Mouse (Mus musculus) ovary, postnatal 14 days (tissue): Measurements from ENCODE around the gene Gria1.
A peak's percentile ranks its signal among the peaks of the same experiment; 100 is the strongest.

ENCODE experiments used
- DNase-seq: peaks from one replicate; pipeline ENCODE4 v3.0.0; 2022; ENCODE audit warnings: low spot score

Gene Gria1

DNA sequence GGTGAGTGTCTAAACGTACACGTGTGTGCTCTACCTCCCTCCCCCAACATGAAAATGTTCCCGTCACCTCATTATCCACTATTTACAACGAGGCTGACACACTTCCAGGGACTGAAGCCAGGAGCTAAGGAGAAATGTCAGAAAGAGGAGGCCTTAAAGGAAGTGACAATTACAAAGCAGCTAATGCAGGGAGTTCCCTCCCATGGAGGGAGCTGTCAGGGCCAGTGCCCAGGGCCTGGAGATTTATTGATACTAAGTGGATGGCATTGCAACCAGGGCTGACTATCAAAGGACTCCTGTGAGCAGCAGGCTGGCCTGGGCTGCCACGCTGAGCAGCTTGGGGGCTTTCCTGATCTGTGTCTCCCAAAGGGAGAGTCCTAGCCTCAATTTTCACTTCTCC is 163.0 kb downstream of the Gria1 start:
- no peak for DNase-seq

DNA sequence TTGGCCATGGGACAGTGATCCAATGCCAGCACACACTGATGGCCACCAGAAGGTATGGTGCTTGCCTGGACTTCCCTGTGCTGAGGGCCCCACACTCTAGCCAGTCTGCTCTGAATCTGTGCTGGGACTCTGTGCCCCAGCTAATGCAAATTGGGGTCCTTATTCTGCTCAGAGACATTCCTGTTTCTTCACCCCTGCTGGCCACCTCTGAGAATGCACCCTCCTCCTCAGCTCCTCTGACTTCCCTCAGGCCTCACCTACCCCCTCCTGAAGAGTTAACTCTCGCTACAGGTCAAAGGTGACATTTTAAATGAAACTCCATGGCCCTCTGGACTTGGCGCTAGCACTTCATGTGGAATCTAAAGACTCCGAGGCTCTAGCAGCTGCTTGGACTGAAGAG is 165.4 kb downstream of the Gria1 start:
- no peak for DNase-seq

DNA sequence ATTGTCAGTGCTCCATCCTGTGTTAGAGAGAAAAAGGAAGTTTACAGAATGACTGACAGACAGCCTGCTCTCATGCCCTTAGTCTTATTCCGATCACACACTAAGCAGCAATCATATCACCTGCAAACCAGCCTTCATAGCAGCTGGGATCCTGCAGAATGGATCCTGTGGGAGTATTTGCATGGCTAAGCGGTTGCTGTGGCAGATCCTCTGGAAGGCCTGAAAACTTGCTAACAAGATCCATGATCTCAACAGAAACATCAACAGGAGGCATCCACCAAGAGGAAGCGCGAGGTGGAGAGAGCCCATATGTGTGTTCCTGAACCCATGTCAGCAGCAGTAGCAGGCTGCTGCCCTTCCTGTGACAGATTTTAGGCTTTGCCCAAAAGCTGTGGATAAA is 173.0 kb downstream of the Gria1 start:
- no peak for DNase-seq

DNA sequence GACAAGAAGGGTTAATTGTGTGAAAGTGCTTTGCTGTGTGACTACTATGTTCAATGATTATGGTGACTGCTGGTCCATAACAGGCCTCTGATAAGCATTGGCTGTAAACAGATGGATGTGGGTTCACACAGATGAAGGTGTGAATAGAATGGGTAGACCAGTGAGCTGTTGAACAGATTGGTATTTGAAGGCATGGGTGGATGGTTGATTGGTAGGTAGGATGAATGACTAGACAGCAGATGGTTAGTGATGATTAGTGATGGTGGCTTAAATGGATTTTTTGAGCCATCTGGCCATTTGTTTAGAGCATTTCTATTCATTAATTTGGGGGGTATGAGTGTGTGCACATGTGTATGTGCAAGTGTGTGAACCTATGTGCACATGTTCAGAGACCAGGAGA is 173.9 kb downstream of the Gria1 start:
- DNase-seq = no peak

DNA sequence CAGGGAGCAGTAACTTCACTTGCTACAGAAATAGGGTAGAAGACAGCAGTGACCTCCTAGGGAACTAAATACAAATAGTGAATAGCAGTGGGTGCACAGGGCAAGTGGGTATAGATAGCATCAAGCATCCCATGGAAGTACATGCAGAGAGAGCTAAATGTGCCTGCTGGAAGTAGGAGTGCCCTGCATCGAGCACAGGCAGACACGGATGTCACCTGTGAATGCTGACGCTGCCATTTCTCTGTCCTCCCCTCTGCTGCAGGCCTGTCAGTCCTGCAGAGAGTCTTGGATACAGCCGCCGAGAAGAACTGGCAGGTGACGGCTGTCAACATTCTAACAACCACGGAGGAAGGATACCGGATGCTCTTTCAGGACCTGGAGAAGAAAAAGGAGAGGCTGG is 178.2 kb downstream of the Gria1 start:
- DNase-seq = no peak

DNA sequence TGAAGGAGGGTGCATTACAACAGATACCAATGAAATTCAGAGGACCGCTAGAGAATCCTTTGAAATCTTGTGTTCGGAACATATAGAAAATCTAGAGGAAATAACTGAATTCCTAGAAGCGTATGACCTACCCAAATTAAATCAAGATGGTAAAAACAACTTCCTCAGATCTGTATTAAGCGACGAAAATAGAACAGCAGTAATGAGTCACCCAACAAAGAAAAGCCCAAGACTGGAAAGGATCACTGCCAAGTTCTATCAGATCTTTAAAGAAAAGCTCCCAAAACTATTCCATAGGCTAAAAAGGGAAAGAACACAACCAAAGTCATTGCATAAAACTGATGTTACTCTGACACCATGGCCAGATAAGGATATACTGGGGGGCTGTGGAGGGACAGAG is 183.6 kb downstream of the Gria1 start:
- DNase-seq = no peak

DNA sequence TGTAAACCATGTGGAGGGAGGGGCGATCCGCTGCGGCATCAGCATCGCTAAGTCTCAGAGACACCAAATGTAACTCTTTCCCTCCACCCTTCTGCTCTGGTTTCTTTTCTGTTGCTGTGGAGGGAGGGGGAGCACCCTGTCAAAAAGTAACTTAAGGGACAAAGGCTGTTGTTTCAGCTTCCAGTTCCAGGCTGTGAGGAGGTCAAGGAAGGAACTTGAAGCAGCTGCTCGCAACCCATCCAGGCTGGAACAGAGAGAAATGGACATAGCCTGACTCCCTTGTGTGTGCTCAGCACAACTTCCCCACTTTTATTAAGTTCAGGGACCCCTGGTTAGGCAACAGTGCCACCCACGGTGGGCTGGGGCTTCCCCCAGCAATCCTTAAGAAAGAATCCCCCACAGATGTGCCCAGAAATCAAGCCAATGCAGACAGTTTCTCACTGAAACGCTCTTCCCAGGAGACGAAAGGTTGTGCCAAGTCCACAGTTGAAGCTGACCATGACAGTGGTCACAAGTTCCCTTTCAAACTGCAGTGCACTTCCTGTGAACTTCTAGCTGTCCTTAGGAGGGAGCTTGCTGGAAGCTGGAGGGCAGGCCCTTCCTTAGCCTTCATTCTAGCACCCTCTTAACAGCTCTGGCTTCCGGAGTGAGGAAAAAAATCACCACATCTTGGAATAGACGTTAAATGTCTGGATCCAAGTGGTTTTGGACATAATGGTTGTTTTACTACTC is 190.2 kb downstream of the Gria1 start:
- DNase-seq = no peak

DNA sequence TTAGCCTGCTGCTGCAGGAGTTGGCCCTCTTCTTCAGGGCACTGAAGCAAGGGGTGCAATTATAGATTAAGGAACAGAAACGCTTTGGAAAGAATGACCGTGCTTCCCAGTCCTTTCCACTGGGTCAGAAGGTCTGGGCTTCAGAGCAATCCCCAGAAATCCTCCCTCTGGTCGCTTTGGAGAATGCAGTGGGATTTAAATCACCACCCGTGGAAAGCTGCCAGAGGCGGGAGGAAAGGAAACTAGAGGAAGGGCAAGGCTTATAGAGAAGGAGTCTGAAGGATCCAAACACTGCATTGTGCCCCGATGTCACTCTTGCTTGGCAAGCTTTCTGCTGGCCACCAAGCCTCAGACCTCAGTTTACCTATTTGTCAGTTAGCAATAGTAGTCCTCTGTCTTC is 193.2 kb downstream of the Gria1 start:
- peak; percentile 12 for DNase-seq

DNA sequence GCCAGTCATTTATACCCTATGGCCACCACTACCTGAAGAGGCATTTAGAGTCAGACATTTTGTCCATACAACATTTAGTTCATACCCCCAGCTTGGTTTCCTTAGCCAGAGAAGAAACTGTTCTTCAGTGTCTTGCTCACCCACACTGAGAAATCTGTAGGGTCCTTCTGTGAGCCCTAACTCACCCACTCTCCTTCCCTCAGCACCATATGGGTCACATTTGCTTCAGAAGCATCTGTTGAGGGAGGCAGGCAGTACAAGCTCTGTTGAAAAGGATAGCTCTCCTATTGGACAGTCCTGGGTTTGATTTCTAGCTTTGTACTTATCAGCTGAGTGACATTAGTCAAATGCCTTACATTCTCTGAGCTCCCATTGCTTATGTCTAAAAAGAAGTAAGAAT is 196.1 kb downstream of the Gria1 start:
- no peak for DNase-seq

DNA sequence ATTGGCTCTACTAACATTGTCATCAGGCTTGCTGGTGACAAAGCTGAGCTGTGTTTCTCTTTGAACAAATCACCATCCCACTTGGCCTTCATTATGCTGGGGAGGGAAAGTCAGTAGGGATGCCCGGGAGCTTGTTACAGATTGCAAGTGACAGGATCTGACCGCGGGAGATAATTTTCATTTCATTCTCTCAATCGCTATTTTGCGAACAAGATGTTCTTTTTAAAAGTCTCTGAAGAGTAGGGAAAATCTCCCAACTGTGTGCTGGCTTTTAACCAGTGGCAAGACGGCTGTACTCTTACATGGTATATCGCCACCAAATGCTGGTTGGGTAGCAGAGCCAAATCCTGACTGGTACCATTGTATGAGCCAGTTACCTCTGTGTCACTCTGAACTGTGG is 202.9 kb downstream of the Gria1 start:
- DNase-seq = no peak

DNA sequence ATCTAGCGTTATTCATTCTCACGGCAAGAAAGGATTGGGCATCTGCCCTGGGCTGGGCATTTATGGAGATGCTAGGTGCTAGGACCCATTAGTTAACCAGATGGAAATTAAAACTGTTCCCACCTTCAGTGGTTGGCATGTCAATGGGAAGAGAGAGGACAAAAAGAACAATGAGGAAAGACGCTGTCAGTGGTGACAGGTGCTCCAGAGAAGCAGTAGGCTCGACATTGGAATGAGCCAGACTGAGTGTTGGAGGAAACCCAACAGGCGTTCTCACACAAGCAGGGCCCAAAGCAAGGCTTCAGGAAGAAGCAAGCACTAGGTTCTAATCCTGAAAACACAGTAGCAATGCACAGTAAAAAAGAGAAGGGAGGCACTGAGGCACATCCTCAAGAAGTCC is 203.4 kb downstream of the Gria1 start:
- no peak for DNase-seq

DNA sequence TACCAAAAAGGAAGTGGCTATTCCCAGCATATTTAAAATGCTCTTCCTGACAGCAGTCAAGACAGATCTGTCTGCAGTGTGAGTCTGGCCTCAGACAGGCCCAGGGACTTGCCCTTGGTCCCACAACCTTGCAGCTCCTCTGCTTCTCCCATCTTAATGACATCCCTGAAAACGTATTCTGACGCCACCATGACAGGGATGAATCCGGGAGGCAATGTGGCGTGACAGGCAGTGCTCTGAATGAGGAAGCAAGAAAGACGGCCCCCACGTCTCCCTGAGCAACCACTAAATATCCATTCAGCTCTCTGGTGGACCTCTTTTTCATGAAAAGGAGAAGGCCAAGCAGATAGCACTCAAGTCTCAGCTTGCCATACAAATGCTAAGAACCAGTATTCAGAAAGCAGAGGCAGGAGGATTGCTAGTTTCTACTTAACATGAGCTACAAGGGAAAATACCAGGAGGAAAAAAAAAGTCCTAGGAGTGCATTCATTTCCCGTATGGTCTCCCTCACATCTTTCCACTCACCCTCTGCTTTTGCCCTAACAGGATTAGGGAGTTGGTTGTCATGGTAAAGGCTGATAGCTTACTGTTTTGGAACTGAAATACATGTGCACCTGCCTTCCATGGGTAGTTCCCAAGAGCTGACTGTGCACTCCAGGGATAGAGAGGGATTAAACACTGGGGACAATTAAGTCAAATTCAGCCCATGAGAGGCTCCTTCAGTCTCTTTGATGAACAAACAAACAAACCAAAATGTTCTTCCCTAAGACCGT is 211.8 kb downstream of the Gria1 start:
- DNase-seq = no peak

DNA sequence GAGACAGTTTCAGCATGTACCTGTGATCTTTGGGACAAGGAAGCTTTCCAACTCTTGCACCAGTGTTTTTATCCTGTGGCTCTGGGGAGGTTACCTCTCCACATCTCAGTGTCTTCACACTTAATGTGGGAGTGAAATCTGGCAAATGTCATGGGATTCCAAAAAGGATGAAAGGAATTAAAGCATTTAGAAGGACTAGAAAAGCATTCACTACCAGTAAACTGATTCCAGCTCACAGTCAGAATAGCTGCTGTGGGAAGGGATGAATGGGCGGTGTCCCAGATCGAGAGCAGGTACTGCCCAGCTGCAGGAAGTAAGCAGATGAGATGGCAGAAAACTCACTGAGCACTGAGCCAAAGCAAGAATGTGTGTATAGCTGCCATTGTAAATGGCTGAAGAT is 224.3 kb downstream of the Gria1 start:
- no peak for DNase-seq

DNA sequence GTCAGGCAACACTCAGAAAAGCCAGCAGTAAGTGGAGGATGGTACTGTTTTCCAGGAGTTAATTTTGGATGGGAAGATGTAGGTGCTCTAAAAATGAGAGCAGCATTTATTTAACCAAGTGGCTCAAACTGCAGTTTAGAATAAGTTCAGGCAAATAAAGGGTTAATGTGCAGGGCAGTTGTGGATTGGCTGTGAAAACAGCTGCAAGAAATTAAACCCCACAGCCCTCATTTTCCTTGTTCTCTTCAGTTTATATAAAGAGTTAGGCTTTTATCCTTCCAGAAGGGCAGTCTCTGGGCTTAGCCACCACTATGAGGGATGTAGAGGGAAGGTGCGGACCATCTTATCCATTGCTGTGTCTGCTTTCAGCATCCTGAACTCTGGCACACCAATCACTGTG is 225.2 kb downstream of the Gria1 start:
- DNase-seq = no peak

DNA sequence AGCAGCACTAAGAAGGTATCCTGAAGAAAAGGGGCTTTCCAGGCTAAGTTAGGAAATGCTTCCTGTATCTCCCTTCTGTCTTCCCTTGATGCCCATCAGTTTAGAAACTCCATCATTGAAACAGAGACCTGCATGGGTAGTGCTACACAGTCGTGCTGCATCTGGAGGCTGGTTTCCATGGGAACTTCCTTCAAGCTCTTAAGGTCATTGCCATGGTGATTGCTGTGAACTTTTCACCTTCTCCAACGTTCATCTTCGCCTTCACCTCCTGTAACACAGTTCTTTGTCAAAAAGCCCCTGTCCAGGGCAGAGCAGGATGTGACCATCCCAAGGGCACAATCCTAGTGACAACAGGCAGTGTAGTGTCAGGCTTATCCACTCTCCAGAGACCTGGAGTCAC is 228.6 kb downstream of the Gria1 start:
- DNase-seq = no peak

DNA sequence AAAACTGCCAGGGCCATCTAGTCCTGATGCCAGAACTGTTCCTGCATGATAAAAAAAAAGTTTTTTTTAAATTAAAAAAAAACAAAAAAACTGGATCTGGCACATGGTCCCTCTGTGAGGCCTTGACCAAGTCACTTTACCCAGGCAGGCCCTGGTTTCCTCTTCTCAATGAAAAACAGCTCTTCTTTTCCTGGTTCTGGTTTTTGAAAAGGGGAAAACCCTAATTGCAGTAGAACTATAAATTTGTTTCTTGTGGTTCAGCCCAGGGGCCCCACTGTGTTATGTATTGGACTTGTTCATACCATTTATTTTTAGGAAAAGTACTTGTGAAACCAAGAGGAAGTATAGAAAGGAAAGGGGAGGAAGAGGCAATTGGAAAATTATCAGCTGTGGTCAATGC is 232.6 kb downstream of the Gria1 start:
- DNase-seq = no peak

DNA sequence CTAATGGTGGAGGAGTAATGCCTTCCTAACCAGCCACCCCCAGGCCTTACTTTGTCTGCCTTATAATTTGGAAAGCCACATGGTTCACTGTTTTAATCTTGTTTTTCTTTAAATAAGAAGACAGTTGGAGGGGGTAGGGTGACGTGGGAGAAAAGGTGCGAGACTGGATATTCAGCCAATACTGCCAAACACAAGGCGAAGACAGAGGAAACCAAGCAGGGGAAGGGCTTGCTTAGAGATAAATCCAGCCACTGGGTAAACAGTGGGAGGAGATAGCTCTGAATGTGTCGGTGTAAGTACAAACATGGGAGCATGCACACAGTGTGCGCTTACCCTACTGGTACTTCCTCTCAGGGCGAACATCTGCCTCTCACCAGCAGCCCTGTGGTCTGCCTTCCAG is 233.4 kb downstream of the Gria1 start:
- no peak for DNase-seq

DNA sequence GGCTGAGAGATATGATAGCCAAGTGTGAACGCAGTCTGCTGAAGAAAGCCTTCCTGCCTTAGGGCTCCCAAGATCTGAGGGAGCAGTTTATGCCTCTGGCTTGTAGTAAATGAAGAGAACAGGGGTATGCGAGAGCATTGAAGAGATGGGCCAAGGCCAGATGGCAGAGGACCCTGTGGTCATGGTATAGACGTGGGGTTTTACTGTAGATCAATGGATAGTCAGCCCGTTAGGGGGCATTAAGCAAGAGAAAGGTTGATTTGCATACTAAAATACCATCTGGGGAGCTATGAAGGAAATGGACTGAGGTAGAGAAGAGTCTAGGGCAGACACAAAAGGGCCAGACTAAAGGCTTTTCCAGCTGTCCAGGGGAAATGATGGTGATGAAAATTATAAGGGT is 237.7 kb downstream of the Gria1 start:
- DNase-seq = no peak

DNA sequence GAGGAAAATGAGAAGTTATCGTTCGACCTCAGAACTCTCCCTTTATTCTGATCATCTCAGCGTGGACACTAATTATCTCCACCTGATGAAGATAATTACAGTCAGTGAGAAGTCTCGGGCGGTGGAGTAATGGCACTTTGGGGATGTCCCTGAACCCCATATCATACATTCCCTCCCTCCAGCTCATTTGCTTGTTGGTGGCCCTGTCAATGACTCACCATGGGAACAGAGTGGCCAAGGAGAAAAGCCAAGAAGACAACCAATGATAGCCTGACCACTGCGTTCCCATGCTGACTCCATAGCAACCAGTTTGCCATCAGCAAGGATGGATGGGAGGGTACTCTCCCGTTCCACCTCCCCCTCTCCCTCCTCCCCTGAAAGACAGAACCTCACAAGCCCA is 238.9 kb downstream of the Gria1 start:
- DNase-seq = no peak

DNA sequence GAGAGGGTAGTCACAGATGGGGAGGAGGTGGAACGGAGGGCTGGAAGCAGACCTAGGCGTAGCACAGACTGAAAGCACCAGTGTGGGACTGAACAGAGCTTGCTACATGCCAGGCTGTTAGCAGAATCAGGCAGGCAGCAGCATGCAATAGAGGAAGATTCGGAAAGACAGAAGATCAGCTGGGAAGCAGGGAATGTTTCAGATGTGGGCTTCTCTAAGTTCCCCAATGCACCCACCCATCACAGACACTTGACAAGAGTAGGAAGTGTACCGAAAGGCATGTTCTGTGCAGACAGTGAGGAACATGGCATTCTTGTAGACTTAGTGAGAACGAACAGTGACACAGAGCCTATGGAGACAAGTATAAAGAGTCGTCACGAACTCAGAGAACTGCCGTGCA is 260.5 kb downstream of the Gria1 start:
- no peak for DNase-seq

DNA sequence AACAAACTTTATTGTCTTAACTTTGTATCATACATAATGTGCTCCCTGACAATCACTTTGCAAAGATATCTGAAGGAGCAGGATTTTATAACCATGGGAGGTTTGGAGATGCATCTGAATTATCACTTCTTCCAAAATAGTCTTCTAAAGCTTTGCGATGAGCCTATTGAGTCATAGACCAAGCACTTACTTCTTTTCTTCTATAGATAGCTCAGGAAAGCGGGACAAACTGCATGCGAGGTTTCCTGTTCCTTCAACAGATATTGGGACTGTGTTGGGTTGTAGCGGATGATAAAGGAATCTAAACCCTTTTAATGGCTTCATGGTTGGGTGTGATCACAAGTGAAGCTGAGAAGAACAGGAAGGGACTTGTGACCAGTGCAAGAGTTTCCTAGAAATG is 263.5 kb downstream of the Gria1 start:
- DNase-seq = no peak

DNA sequence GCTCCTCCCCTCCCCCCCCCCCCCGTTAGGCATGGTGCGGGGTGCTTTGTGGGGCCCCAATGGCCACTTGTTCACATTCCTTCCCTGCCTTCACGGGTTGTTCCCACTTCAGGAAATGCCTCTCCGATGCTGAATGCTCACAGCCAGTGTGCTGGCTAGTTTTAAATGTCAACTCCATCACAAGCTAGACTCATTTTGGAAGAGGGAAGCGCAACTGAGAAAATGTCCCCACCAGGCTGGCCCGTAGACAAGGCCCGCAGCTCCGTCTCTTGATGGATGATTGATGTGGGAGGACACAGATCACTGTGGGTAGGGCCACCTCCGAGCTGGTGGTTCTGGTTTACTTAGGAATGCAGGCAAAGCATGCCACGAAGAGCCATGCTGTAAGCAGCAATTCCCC is 266.9 kb downstream of the Gria1 start:
- DNase-seq = no peak

DNA sequence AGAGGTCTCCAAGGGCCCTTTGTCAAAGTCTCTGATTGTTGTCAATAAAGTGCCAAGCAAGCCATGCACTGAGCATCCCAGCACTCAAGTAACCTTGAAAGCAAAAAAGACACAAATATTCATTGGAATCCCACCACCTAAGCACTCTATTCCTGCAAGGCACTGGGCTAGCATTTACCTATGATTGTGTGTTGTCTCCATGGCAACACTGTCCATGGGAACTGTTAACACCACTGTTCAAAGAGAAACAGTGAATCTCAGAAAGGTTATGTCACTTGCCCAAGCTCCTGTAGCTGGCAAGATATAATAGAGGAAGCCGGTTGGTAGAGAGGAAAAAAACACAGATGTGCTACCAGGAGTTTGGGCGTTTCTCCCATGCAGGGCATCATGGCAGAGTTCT is 274.9 kb downstream of the Gria1 start:
- DNase-seq = no peak

DNA sequence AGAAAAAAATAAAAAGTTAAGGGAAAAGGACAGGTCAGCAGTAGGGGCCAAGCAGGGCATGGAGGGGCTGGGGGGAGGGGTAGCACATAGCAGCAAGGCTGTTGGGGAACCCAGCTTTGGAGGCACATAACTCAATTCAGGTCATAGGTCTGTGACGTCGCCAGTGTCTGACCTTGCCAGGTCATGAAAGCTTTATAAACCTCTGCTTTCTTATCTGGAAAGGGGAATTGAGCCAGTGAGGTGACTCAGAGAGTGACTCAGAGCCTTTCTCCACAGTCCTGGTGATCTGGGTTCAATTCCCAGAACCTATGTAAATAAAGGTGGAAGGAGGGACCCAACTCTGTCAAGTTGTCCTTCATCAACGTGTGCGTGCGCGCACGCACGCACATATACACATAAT is 286.2 kb downstream of the Gria1 start:
- DNase-seq = no peak
